Mouse (Mus musculus) testis, adult 2 months (tissue): Measurements from ENCODE around the gene Cacna1c.

Experiments
- CTCF ChIP-seq: fragments of 200-500 bp; IDR thresholded peaks from 2 replicates; pipeline ENCODE4 v1.5.1; 2012; ENCODE audit warnings: low read depth, mild to moderate bottlenecking, inconsistent platforms, low read length, moderate library complexity; ENCODE audit not compliant: control insufficient read depth, insufficient read depth, insufficient replicate concordance
- POLR2A ChIP-seq: fragments of 200-500 bp; IDR thresholded peaks from 2 replicates; pipeline ENCODE4 v1.6.1; 2012; ENCODE audit warnings: low read depth, mild to moderate bottlenecking, inconsistent platforms, low read length, moderate library complexity; ENCODE audit not compliant: control insufficient read depth

DNA sequence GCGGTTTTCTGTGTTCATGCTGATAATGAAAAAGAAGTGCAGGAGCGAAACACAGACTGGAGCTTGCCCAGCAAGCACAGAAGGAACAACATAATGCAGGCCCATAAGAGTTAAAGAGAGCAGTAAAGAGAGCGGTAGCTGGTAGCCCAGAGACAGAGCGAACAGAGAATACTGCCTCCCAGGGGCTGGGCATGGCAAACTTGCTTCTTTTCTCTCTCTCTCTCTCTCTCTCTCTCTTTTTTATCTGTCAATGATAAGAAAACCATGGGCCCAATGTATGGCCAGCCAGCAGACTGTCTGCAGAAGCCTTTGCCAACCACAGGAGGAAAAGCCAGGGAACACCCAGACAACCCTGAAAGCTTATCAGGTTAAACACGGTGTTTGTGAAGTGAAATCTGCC is 365.4 kb downstream of the Cacna1c start:
- TF ChIP-seq CTCF (no peak), POLR2A (no peak)
